Mouse (Mus musculus): Measurements from ENCODE around the gene Hinfp. TPM values are rescaled to one million over a fixed set of nuclear protein-coding genes. Genes with fewer than 3 reads are reported as not detected.
"Not testable (repeated sequence)": the region's sequence is repeated elsewhere in the genome, so short reads cannot be mapped to it uniquely, and the experiment has no call there.

The Hinfp gene
- total RNA-seq, 2 experiments from 2014 or later, result 28.1 to 31.2 TPM

DNA sequence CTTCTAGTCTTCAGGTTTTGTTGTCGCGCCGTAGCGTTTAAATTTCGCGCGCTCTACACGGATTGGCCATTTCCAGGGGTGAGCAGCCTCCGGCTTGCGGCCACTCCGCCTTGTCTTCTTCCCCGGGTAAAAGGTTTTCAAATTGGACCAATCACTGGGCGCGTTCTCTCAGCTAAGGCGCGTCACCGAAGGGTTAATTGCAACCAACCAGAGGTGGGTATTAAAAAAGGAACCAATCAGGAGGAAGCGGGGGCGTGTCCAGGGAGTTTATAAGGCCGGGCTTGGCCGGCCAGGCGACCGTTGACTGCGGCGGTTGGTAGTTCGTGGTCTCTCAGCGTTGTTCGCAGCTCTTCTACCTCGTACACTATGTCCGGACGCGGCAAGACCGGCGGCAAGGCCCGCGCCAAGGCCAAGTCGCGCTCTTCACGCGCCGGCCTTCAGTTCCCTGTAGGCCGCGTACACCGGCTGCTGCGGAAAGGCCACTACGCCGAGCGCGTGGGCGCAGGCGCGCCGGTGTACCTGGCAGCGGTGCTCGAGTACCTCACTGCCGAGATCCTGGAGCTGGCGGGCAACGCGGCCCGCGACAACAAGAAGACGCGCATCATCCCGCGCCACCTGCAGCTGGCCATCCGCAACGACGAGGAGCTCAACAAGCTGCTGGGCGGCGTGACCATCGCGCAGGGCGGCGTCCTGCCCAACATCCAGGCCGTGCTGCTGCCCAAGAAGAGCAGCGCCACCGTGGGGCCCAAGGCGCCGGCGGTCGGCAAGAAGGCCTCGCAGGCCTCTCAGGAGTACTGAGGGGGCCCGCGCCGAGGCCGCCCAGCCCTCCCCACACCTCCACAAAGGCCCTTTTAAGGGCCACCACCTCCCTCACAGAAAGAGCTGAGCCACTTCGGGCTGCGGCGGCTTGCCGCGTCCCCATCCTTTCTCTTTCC is 29.2 kb upstream of the Hinfp start, which contains the start of gene H2afx:
H2afx (plus strand) TSS at position 299 of the 935 bp plus-strand sequence.
- peak; percentile 94 to 95 for DNase-seq (ENCODE audit: extremely low spot score in 1 of 2, low spot score in 1 of 2)

DNA sequence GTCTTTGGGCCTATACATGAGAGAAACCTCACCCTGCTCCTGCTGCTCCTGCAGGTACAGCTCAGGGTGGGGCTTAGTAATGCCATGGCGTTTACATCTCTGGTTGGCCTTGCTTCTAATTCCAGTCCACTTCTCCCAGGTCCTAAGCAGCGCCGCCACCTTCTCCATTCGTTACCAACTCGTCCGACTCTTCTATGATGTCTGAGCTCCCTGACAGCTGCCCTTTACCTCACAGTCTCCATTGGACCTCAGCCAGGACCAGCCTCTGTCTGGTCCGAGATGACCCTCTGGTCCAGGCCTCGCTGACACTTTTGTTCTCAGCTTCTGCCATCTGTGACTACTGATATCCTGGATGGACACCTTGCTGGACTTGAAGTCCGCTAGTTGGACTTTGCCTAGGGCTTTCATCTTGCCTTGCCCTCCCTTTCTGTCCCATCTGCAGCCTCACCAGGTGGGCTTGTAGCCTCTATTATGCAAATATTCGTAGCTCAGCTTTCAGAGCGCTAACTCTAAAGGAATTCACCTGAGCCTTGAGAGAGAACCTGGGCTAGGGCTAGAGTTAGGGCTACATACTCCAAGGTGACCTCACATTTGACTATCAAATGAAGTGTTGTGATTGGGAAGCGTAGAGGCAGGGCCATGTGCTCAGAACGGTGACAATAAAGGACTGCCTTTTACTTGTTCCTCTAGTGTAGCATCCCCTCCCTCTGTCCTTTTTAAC is 27.6 kb upstream of the Hinfp start:
- no peak for DNase-seq (ENCODE audit: extremely low spot score in 1 of 2, low spot score in 1 of 2)

DNA sequence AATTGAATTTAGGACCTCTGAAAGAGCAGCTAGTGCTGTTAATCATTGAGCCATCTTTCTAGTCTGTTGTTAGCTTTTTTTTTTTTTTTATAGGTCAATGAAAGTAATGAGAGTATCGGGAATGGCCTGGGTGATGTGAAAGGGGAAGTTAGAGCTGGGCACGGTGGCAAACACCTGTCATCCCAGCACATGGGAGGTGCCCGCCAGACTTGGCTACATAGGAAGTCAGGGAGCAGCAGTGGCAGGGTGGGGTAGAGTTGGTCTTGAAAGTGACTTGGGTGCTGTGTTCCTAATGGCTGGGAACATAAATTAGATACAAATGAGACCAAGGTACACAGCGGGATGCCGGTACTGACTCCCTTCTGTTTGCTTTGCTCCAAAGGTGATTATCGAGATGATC is 25.3 kb upstream of the Hinfp start:
- no peak for DNase-seq (ENCODE audit: extremely low spot score in 1 of 2, low spot score in 1 of 2)

DNA sequence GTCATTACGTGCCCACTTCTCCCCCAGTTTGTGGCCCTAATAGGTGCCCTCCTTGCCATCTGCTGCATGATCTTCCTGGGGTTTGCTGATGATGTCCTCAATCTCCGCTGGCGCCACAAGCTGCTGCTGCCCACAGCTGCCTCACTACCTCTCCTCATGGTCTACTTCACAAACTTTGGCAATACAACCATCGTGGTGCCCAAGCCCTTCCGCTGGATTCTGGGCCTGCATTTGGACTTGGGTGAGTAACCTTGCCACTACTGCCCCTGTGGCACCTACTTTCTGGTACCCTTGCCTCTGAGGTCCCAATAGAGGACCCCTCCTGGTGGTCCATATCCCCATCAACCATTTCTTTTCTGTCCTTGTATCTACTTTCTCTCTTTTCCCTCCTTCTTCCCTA is 22.5 kb upstream of the Hinfp start:
- DNase-seq (ENCODE audit: extremely low spot score in 1 of 2, low spot score in 1 of 2), result no peak

DNA sequence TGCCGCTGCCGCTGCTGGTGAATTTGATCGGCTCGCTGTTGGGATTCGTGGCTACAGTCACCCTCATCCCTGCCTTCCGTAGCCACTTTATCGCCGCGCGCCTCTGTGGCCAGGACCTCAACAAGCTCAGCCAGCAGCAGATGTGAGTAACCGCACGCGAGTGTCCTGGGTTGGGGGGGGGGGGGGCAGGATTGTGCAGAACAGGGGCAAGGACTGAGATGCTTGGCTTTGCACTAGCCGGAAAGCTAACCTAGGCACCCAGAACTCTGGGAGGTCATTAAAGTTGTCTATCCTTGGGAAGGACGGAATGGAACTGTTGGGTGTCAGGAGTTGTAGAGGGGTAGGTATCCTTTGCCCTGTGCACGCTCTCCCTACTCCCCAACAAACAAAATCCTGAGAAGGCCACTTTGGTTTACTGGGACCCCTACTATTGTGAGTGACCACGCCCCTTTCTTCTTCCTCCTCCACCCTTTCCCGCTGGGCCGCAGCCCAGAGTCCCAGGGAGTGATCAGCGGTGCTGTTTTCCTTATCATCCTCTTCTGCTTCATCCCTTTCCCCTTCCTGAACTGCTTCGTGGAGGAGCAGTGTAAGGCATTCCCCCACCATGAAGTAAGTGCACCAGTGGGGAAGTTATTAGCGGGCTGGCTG is 21.7 kb upstream of the Hinfp start:
- DNase-seq (ENCODE audit: extremely low spot score in 1 of 2, low spot score in 1 of 2), result no peak

DNA sequence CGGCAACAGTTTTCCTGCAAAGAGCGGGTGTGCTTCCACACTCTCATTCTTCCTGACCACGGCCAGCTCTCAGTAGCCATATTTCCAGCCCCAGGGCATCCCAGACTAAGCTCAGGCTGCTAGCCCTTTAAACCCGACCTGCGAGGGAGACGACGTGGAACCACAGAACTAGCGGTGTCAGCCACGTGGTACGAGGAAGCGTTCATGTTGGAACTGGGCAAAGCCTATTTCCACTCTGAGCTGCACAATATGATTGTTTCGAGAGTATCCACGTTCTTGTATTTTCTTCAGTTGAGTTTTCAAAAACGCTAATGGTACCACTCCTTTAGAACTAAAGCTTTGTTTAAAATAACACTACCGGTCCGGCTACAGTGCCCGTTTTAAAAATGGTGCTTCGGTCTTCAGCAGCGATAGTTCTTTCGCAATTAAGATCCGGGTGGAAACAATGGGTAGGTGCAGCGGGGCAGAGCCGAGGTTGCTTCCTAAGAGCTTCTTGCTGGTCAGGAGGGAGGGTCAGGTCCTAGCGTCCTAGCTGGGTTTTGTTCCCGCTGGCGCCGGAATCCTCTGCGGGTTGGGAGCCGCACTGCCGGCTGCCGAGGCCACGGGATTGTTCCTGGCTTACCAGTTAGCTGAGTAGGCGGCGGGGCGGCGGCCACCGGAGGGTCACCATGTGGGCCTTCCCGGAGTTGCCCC is 21.0 kb upstream of the Hinfp start:
- peak; percentile 59 to 60 for DNase-seq (ENCODE audit: extremely low spot score in 1 of 2, low spot score in 1 of 2)

DNA sequence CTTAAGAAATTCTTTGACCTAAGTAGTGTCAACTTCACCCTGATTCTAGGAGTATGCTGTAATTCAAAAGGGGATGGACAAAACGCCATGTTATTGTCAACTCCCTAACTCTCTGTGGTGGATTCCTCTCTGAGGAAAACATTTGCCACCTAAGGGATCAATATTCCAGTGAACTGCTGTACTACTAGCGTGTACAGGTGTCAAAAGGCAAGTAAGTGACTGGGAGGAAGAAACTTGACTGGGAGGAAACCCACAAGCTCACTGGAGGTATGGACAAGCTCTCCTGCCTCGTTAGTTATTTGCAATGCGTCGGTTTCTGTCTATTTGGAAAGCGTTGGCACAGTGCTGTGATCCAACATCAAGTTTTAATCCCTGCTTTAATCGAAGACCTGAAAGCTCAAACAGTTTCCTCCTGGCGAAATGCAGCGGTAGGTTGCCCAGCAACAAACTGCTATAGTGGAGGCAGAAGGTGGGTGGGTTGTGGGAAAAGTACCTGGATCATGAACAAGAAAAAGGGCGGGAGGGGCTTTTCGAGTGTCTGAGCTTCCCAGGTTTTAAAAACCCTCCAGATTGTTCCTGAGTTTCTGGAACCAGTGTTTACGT is 20.4 kb upstream of the Hinfp start, which contains the start of gene Dpagt1:
Dpagt1 (plus strand) TSS at position 252 of the 603 bp plus-strand sequence.
- DNase-seq (ENCODE audit: extremely low spot score in 1 of 2, low spot score in 1 of 2), result no peak

DNA sequence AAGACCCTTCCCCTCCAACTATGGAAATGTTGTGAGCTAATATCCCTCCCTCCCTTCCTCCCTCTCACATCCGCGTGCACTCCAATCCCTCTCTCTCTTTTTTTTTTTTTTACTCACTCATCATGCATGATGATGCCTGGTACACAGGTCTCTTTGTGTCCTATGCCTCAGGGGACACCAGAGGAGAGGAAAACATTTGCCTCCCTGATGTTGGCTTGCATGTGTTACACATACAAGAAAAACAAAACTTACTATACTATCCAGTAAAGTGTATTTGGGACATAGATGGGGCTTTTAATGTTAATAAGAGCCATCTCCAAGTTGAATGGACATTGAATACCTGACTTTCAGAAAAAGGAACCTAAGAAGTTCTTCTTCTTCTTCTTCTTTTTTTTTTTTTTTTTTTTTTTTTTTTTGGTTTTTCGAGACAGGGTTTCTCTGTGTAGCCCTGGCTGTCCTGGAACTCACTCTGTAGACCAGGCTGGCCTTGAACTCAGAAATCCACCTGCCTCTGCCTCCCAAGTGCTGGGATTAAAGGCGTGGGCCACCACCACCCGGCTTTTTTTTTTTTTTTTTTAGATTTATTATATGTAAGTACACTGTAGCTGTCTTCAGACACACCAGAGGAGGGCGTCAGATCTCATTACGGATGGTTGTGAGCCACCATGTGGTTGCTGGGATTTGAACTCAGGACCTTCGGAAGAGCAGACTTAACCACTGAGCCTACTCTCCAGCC is 19.7 kb upstream of the Hinfp start:
- DNase-seq (ENCODE audit: extremely low spot score in 1 of 2, low spot score in 1 of 2), result not testable (repeated sequence)

DNA sequence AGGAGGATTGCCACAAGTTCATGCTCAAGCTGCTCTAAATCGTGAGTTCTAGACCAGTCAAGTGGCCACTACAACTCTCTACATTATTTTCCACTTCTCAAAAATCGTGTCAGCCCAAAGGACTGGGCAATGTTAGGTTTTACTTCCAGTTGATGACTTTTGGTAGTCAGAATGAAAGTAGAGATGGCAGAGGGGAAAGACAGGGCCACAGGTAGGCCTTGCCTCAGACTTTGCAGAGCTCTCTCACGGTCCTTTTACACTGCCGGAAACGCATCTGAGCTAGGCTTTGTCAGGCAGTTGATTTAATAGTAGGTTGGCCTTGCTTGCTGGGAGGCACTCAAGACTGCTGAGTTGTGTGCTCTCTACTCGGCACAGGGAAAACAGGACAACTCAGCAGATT is 18.7 kb upstream of the Hinfp start:
- DNase-seq (ENCODE audit: extremely low spot score in 1 of 2, low spot score in 1 of 2), result no peak

DNA sequence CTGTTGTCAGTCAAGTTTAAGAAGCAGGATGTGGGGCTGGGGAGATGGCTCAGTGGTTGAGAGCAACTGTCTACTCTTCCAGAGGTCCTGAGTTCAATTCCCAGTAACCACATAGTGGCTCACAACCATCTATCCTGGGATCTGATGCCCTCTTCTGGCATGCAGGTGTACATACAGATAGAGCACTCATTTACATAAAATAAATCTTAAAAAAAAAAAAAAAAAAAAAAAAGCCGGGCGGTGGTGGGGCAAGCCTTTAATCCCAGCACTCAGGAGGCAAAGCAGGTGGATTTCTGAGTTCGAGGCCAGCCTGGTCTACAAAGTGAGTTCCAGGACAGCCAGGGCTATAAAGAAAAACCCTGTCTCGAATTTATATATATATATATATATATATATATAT is 18.2 kb upstream of the Hinfp start:
- DNase-seq (ENCODE audit: extremely low spot score in 1 of 2, low spot score in 1 of 2), result not testable (repeated sequence)

DNA sequence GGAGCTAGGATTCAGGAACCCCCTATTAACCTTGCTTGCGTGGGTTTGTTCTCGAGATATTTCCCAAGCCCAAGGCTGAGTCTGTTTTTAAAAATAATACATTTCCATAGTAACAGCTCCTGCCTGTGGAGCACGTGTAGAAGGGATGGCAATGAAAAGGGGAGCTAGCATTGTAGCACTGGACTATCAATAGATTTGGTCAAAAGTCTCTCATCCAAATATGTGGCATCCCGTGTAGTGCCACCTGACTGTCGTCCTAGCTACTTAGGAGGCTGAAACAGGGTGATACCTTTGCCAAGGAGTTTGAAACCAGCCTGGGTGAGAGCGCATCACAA is 15.3 kb upstream of the Hinfp start:
- no peak for DNase-seq (ENCODE audit: extremely low spot score in 1 of 2, low spot score in 1 of 2)

DNA sequence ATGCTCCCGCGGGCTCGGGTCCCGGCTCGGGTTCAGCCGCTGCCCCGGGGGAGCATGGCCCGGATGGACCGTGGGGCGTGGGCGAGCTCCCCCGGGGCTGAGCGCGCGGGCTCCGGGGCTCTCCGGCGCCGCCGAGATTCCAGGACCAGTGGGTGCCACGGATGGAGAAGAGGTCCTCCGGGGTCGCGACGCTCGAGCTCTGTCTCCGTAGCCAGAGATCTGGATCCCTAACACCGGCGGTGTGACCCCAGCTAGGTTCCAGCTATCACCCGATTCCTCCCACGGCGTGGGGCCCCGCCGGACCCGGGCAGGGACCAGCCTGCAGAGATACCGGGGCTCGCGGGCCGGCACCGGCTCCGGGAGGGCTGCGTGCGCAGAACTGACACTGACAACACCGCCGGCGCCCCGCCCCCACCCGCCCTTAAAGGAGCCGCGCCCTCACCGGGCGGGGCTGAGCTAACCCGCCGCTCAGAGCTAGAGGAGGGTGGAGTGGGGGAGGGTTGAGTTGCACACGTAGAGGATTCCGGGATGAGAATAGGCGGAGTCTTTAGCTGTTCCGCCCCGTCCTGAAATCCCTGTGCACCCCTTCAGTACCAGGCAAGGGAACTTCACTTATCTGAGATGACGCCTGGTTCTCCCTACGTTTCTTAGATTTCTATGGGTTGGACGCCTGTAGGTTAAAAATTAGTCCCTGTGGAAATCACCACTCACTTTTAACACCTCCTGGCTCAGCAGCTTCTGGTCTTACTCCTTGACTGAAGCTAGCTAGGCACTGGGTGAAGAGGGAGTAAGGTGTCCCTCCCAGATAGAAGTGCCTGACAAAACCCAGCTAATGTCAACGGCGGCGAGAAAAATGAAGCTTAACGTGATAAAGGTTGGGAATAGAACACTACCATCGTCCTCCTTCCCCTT is 14.7 kb upstream of the Hinfp start, which contains the start of gene C2cd2l:
C2cd2l (minus strand) TSS at position 399 of the 912 bp plus-strand sequence.
- peak; percentile 72 to 80 for DNase-seq (ENCODE audit: extremely low spot score in 1 of 2, low spot score in 1 of 2)

DNA sequence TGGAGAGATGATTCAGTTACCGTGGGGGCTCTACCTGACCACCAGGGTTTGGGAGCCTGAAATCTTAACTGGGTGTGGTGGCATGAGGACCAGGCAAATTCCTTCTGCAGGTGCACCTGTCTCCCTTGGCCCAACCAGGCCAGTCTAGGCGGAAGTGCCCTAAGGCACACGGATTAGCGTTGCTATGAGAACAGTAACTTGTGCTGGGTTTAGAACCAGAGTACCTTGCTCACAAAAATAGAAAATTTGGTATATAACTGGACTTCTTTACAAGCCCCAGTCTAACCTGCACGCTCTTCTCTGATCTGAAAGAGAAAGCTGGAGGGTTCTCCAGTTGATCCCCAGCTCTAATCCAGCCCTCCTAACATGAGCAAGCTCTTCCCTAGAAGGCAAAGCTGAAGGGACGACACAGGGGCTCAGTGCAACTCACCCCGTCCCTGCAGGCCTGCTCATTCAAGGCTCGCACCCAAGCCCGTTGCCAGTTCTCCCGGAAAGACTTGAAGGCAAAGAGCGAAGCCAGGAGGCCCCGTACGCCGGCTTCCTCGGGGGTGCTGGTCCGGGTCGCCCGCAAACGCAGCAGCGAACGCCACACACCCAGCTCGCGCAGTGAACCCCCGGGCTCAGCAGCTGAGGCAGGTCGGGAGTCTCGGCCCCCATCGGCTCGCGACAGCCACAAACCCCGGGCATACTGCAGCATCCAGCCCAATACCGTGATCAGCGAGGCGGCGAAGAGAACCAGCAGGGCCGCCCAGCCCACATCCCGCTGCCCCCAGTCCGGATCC is 13.8 kb upstream of the Hinfp start:
- DNase-seq (ENCODE audit: extremely low spot score in 1 of 2, low spot score in 1 of 2), result no peak

DNA sequence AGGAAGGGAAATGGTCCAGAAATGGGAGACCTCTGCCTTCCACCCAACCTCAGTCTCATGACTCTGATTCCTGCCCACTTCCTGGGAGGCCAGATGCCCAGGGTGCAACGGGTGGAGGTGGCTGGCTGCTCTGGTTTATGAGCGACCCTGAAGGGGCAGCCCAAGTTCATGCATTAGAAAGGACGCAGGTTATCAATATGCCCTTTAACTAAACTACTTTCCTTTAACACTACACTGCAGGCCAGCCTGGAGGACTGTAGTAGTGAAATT is 13.3 kb upstream of the Hinfp start:
- DNase-seq (ENCODE audit: extremely low spot score in 1 of 2, low spot score in 1 of 2), result no peak

DNA sequence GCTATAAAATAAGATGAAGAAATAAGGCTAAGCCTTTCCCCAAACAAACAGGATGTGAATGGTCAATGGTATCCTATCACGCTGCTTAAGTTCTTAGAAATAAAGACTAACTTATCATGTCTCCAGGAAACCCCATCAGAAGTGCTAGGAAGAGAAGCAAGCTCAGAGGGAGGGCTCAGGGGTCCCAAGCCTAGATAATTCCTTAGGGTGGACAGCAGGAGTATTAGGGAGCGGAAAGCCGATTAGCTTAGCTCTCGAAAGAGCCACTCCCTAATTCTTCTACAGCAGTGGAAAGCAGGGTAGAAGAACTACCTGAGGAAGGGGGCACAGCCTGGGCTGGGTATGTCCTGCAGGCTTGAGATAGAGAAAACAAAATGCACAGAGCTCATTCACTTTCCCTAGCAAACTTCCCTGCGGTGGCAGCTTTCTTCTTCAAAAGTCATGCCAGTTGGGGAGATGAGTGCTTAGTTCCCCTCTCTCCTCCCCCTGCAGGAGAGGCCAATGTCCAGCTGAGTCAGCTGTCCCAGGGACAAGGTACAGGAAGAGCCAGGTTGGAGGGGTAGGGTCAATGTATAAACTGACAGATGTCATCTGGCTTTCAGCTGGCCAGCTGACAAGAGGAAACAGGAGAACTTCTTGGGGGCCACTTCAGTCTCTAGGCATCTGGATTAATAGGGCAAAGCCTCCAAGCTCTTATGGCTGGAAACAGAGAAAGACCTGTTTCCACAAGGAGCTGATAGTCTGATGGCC is 12.8 kb upstream of the Hinfp start:
- no peak for DNase-seq (ENCODE audit: extremely low spot score in 1 of 2, low spot score in 1 of 2)

DNA sequence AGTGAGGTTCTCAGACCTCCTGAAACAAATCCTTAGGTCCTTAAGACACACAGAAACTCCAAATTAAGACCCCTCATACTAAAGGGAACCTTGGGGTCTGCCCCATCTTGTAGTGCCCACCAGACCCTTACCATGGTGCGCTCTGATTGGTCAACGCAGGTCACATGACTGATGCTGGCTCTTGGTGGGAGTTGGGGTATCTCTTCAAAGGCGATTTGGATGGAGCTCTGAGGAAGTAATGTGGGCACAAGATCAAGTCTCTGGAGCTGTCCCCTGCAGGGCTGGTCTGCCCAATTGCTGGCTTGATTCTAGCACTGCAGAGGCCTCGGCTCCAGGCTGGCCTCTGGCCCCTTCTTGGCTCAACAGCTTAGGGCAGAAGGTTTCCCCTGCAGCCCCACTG is 12.0 kb upstream of the Hinfp start:
- no peak for DNase-seq (ENCODE audit: extremely low spot score in 1 of 2, low spot score in 1 of 2)

DNA sequence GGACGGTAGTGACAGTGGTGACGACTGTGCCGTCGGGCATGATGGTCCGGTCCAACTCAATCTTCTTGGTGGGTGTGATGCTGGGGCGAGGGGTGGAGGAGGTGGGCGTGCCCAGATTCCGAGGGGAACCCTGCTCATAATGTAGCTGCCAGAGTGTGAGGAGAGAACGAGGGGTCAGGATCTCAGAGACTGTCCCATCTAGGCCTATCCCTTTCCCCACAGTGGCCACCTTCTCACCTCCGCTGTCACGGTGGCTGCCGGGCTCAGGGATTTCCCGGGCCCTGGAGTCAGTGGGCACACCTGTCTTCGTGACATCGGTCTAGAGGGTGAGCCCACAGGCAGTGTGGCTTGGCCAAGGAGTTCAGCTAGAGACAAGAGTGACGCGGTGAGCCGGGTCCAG is 9.4 kb upstream of the Hinfp start:
- DNase-seq (ENCODE audit: extremely low spot score in 1 of 2, low spot score in 1 of 2), result no peak

Measured in layer of hippocampus, postnatal 25 days (tissue).